Mouse (Mus musculus) thymus, adult 2 months (tissue): ENCODE data around the gene Ltk.
"Not testable (repeated sequence)": the region's sequence is repeated elsewhere in the genome, so short reads cannot be mapped to it uniquely, and the experiment has no call there.

Source experiments
- CTCF ChIP-seq: fragments of 200-500 bp; IDR thresholded peaks from 2 replicates; pipeline ENCODE4 v1.5.1; 2012; ENCODE audit warnings: mild to moderate bottlenecking, control low read depth, low read length, moderate library complexity, borderline replicate concordance; ENCODE audit not compliant: control insufficient read depth, poor library complexity, insufficient read depth; ENCODE audit errors: extremely low read depth
- POLR2A ChIP-seq: fragments of 200-500 bp; IDR thresholded peaks from 2 replicates; pipeline ENCODE4 v1.6.1; 2012; ENCODE audit warnings: mild to moderate bottlenecking, low read length, control low read depth, moderate library complexity; ENCODE audit not compliant: control insufficient read depth, poor library complexity, insufficient read depth; ENCODE audit errors: extremely low read depth

- not testable (repeated sequence) for TF ChIP-seq CTCF, POLR2A
Observed at GRCm38 (mm10) chr2:119715868-119716267, 44.4 kb downstream of the Ltk start.
